Mouse (Mus musculus) MEL (cell line): ENCODE measurements at regions not wholly inside any gene's neighbourhood (a gene's known extent, or its start where the extent isn't known, plus 50 kb on each side); places are given as distances from the start of the nearest gene placed in this dataset.

Experiments
- CHD2 ChIP-seq: IDR thresholded peaks from 2 replicates; pipeline ENCODE4 v1.6.1; 2011; ENCODE audit warnings: low read length, improper control_type of control experiment
- CTCF ChIP-seq, 3 experiments: IDR thresholded peaks in 2 of 3; conservative IDR thresholded peaks in 1 of 3; 2 replicates each; pipeline ENCODE4 v1.5.1; 2011 to 2012; ENCODE audit warnings: low read length in 3 of 3, low read depth in 2 of 3, mild to moderate bottlenecking in 2 of 3, improper control_type of control experiment in 1 of 3, inconsistent platforms in 1 of 3, mixed read lengths in 1 of 3, moderate library complexity in 1 of 3; ENCODE audit not compliant: control insufficient read depth in 1 of 3, insufficient read depth in 1 of 3, poor library complexity in 1 of 3, severe bottlenecking in 1 of 3
- EP300 ChIP-seq, 2 experiments: IDR thresholded peaks; 2 replicates each; pipeline ENCODE4 v1.6.1; 2011; ENCODE audit warnings: improper control_type of control experiment in 2 of 2, low read length in 2 of 2, low read depth in 1 of 2, mild to moderate bottlenecking in 1 of 2
- GATA1 ChIP-seq: IDR thresholded peaks from 2 replicates; pipeline ENCODE4 v1.6.1; 2011; ENCODE audit warnings: low read depth, low read length, improper control_type of control experiment
- MAX ChIP-seq: IDR thresholded peaks from 2 replicates; pipeline ENCODE4 v1.6.1; 2011; ENCODE audit warnings: low read length, improper control_type of control experiment
- MYC ChIP-seq: IDR thresholded peaks from 2 replicates; pipeline ENCODE4 v1.6.1; 2011; ENCODE audit warnings: low read depth, mild to moderate bottlenecking, low read length, improper control_type of control experiment, moderate library complexity
- NELFE ChIP-seq: IDR thresholded peaks from 2 replicates; pipeline ENCODE4 v1.6.1; 2011; ENCODE audit warnings: low read depth, low read length, improper control_type of control experiment
- POLR2A ChIP-seq, 2 experiments: IDR thresholded peaks; 2 replicates each; pipeline ENCODE4 v1.6.1; 2011 to 2012; ENCODE audit warnings: low read length in 2 of 2, mild to moderate bottlenecking in 2 of 2, control low read depth in 1 of 2, improper control_type of control experiment in 1 of 2, low read depth in 1 of 2, moderate library complexity in 1 of 2; ENCODE audit not compliant: control insufficient read depth in 1 of 2, insufficient read depth in 1 of 2, poor library complexity in 1 of 2
- TAL1 ChIP-seq: IDR thresholded peaks from 2 replicates; pipeline ENCODE4 v1.6.1; 2012; ENCODE audit warnings: mild to moderate bottlenecking, inconsistent platforms, low read length, moderate library complexity, mixed read lengths
- TBP ChIP-seq: IDR thresholded peaks from 2 replicates; pipeline ENCODE4 v1.8.0; 2011; ENCODE audit warnings: low read depth, low read length, improper control_type of control experiment
- ZKSCAN1 ChIP-seq: IDR thresholded peaks from 2 replicates; pipeline ENCODE4 v1.6.1; 2012; ENCODE audit warnings: low read depth, mild to moderate bottlenecking, inconsistent platforms, low read length, improper control_type of control experiment, moderate library complexity

DNA sequence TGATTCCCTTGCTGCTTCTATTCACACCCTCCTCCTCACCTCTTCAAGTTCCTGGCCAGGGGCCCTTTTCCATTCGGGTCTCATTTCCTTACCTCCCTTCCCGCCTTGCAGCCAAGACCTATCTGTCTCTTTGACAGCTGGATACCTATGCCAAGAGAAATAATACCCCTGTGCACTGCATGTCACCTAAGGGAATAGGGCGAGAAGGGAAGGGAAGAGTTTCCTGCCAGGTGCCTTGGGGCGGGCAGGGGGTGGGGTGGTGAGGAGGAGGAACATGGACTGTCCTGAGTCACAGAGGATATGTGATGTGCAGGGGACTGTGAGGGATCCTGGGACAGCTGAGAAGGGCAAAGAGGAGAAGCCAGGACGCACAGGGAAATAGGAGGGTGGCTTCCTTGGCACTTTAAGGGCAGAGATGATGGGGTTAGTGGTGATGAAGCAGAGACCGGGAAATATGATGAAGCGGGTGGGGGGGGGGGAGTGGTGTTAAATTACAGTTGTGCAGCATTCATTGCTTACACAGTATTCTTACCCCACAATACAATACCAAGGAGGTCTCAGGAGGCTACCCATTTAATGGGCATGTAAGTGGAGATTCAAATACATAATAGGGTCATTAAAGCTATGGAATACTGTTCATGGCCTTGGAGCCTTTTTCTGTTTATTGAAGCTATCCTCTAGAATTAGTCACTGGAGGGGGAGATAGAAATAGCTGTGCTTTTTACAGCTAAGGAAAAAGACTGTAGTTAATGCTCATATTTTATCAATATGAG, 278.0 kb downstream of the 1500009L16Rik start:
- TF ChIP-seq ZKSCAN1 = no peak
- no peak for TF ChIP-seq TBP
- TF ChIP-seq CTCF (IDR thresholded peaks at IDR 0.05 in 2 of 3, conservative IDR thresholded peaks at IDR 0.05 in 1 of 3; ENCODE audit: control insufficient read depth in 1 of 3, insufficient read depth in 1 of 3, low read depth in 2 of 3, low read length in 3 of 3, poor library complexity in 1 of 3, severe bottlenecking in 1 of 3) = no peak
- TF ChIP-seq POLR2A (IDR thresholded peaks at IDR 0.05; ENCODE audit: control insufficient read depth in 1 of 2, insufficient read depth in 1 of 2, low read depth in 1 of 2, low read length in 2 of 2, poor library complexity in 1 of 2) = no peak
- TF ChIP-seq CHD2 = no peak
- TF ChIP-seq MAX = no peak
- no peak for TF ChIP-seq NELFE
- no peak for TF ChIP-seq TAL1
- no peak for TF ChIP-seq GATA1
- no peak for TF ChIP-seq EP300 (IDR thresholded peaks at IDR 0.05; ENCODE audit: low read depth in 1 of 2, low read length in 2 of 2)
- no peak for TF ChIP-seq MYC
